Mouse (Mus musculus) layer of hippocampus, adult 11-12 months (tissue): Measurements from ENCODE around the gene Stum.
A peak's percentile ranks its signal among the peaks of the same experiment; 100 is the strongest.

ENCODE experiments used
- DNase-seq: peaks from one replicate; pipeline ENCODE4 v3.0.0; 2022; ENCODE audit warnings: low spot score

Gene Stum

GRCm38 (mm10) chr1:180384486-180384885 lies 98.8 kb downstream of the Stum start:
- peak; percentile 62 for DNase-seq

- no peak for DNase-seq
Observed at GRCm38 (mm10) chr1:180383884-180384283, 99.4 kb downstream of the Stum start.
